Mouse (Mus musculus) hindbrain, embryonic 13.5 days (tissue): ENCODE data around the gene Ceacam11. TPM values are rescaled to one million over a fixed set of nuclear protein-coding genes. Genes with fewer than 3 reads are reported as not detected.
"Not testable (repeated sequence)": the region's sequence is repeated elsewhere in the genome, so short reads cannot be mapped to it uniquely, and the experiment has no call there.

Experiments used
- ATAC-seq: fragments of 200-750 bp; cut with Nextera tagmentation; 2 replicates; pipeline ENCODE4 v1.8.0; 2017; ENCODE audit warnings: moderate TSS enrichment; ENCODE audit not compliant: low FRiP score
- H3K27ac ChIP-seq: fragments of 300-500 bp; sonication (generic); 2 replicates; pipeline ENCODE4 v1.5.1; 2015; ENCODE audit warnings: inconsistent platforms, mild to moderate bottlenecking, moderate library complexity
- H3K27me3 ChIP-seq: fragments of 300-500 bp; sonication (generic); 2 replicates; pipeline ENCODE4 v1.6.1; 2015; ENCODE audit warnings: mild to moderate bottlenecking, inconsistent platforms
- H3K36me3 ChIP-seq: fragments of 300-500 bp; sonication (generic); 2 replicates; pipeline ENCODE4 v1.6.1; 2015; ENCODE audit warnings: mild to moderate bottlenecking, inconsistent platforms
- H3K4me1 ChIP-seq: fragments of 300-500 bp; sonication (generic); replicated peaks from 2 replicates; pipeline ENCODE4 v1.6.1; 2015; ENCODE audit warnings: inconsistent platforms
- H3K4me2 ChIP-seq: fragments of 300-500 bp; sonication (generic); 2 replicates; pipeline ENCODE4 v1.6.1; 2015; ENCODE audit warnings: inconsistent platforms, mild to moderate bottlenecking, moderate library complexity
- H3K4me3 ChIP-seq: fragments of 300-500 bp; sonication (generic); 2 replicates; pipeline ENCODE4 v1.5.1; 2015; ENCODE audit warnings: mild to moderate bottlenecking, inconsistent platforms
- H3K9ac ChIP-seq: fragments of 300-500 bp; sonication (generic); 2 replicates; pipeline ENCODE4 v1.6.1; 2015; ENCODE audit warnings: mild to moderate bottlenecking, inconsistent platforms
- H3K9me3 ChIP-seq: fragments of 300-500 bp; sonication (generic); 2 replicates; pipeline ENCODE4 v1.6.1; 2016; ENCODE audit warnings: inconsistent platforms
- WGBS: fragments of 180-500 bp; shearing (Covaris S2); methylation state at CpG from one replicate; pipeline ENCODE4 v1.1.7; 2015; 5-methylcytosine and 5-hydroxymethylcytosine counted together
- microRNA-seq: library from miRNA; unstranded; fragments of <30 nt; microRNA quantifications from one replicate; pipeline ENCODE4, GENCODE M21; 2016
- polyA plus RNA-seq: library from polyadenylated mRNA; unstranded; fragments of >200 nt; fragmentation: Nextera tagmentation; extraction: Ambion mirVana; gene quantifications from 2 replicates; pipeline ENCODE4 v1.2.1, GENCODE M21; 2015

The Ceacam11 gene
- polyA plus RNA-seq: not detected in 2 replicates

- WGBS: 83% methylated on average over 4 of the region's 4 CpGs
- Histone ChIP-seq H3K4me3 (no peak within 1 kb of the TSS), H3K9me3 (peaks cover 74% of the 10 kb centered on the region), H3K9ac (no peak within 1 kb of the TSS), H3K27me3 (no peaks in the 10 kb centered on the region), H3K4me2 (no peak within 1 kb of the TSS), H3K27ac (no peak within 1 kb of the TSS), H3K4me1 (no peaks in the 10 kb centered on the region), H3K36me3 (no peaks in the 10 kb centered on the region)
- ATAC-seq: no peak
Measured at GRCm38 (mm10) chr7:17971824-17972223, at the start of gene Ceacam11. Ceacam11 (plus strand) TSS chr7:17972124.

- 97% methylated on average over 1 of the region's 1 CpGs for WGBS
- not testable (repeated sequence) for ATAC-seq
- peaks cover 27% of the 10 kb centered on the region for H3K9me3 ChIP-seq
Measured at GRCm38 (mm10) chr7:18001131-18001530, 29.2 kb downstream of the Ceacam11 start.

GRCm38 (mm10) chr7:18009589-18009988, 37.7 kb downstream of the Ceacam11 start, which contains the start of gene Ceacam13:
Ceacam13 (plus strand) TSS chr7:18009889.
- H3K4me1 ChIP-seq: no peaks in the 10 kb centered on the region
- 84% methylated on average over 4 of the region's 4 CpGs for WGBS
- H3K4me2 ChIP-seq: no peak within 1 kb of the TSS
- no peak within 1 kb of the TSS for H3K9ac ChIP-seq
- H3K36me3 ChIP-seq: no peaks in the 10 kb centered on the region
- no peak within 1 kb of the TSS for H3K27ac ChIP-seq
- no peak within 1 kb of the TSS for H3K4me3 ChIP-seq
- H3K9me3 ChIP-seq: peaks cover 27% of the 10 kb centered on the region
- no peaks in the 10 kb centered on the region for H3K27me3 ChIP-seq
- no peak for ATAC-seq

More at GRCm38 (mm10) chr7:18001131-18001530, 29.2 kb downstream of the Ceacam11 start:
- H3K36me3 ChIP-seq, H3K9ac ChIP-seq, H3K27me3 ChIP-seq, H3K4me3 ChIP-seq, H3K4me2 ChIP-seq, H3K27ac ChIP-seq, H3K4me1 ChIP-seq: not testable (repeated sequence)

Small RNA genes lying within 50 kb of the gene (microRNA-seq; reads per million reads assigned to microRNA genes)
- gene Gm22414: not detected

Other genes starting within 250 kb of the Ceacam11 start
- not detected in 2 replicates for gene Ceacam14, start 159.5 kb upstream of the Ceacam11 start, polyA plus RNA-seq
- gene Gm5155, start 100.4 kb upstream of the Ceacam11 start, polyA plus RNA-seq: not detected in 2 replicates
- gene Ceacam13, start 37.8 kb downstream of the Ceacam11 start, polyA plus RNA-seq: not detected in 2 replicates
- not detected in 2 replicates for gene Ceacam12, start 93.8 kb downstream of the Ceacam11 start, polyA plus RNA-seq
- gene Igfl3, start 204.4 kb downstream of the Ceacam11 start, polyA plus RNA-seq: not detected in 2 replicates